Mouse (Mus musculus) liver, embryonic 18 days (tissue): ENCODE measurements around the gene Palld. TPM values are rescaled to one million over a fixed set of nuclear protein-coding genes. Genes with fewer than 3 reads are reported as not detected.

ENCODE experiments used
- polyA plus RNA-seq: library from polyadenylated mRNA; depleted of rRNA; stranded (reverse); fragments of >200 nt; gene quantifications from 2 replicates; pipeline ENCODE4 v1.2.3, GENCODE M21; 2012; rRNA removed

Gene Palld
- polyA plus RNA-seq, result 5.0 and 5.4 TPM in 2 replicates

DNA sequence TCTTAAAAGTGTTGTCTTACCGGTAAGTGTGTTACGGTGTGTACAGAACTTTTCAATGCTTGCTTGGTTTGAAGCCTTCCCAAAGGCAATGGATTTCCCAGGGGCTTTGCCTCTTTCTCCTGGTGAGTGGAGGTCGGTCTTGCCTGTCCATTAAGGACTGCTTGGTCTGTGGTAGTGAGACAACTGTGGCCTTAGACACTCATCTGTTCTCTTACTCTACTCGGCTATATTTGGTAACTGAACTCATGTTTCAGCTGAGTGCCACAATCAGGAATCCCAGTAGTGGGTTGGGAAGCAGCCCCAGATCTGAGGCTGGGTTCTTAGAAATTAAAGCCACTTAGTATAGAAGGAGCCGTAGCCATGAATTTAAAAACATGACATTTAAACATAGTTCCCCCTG is at the start of gene Palld:
Gene Palld (minus strand): TSS at position 170 of the 400 bp plus-strand sequence.

DNA sequence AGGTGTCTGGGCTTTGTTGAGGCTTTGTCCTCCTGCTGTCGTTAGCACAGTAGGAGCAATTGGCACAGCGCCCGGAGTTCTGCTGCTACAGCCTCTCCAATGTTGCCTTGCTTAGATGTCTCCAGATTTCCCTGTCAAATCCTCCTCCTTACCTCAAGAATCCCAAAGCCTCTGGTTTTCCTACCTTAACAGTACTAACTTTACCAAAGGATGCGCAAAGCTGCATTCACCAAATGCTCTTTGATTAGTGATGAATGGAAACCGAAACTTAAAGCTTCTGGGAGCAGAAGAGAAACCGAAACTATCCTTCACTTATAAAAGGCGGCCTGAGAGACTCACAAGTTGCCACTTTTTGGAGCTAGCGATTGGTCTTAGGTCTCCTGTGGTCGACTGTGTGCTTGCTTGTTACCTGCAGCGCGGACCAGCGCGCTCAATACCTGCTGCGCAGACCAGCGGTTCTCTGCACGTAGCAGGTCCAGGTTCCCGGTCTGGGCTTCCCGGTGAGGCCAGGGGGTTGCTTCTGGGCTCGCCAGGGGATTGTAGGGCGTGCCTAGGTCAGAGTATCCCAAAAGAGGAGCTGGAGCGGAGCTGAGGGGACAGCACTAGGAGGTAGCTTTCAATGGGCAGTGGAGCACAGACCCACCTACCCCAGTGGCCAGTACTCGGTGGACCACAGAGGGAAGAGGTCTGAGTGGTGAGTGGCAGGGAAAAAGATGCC is 25.4 kb upstream of the Palld start, which contains the start of gene Ddx60:
Gene Ddx60 (plus strand): TSS at position 311 of the 718 bp plus-strand sequence.

DNA sequence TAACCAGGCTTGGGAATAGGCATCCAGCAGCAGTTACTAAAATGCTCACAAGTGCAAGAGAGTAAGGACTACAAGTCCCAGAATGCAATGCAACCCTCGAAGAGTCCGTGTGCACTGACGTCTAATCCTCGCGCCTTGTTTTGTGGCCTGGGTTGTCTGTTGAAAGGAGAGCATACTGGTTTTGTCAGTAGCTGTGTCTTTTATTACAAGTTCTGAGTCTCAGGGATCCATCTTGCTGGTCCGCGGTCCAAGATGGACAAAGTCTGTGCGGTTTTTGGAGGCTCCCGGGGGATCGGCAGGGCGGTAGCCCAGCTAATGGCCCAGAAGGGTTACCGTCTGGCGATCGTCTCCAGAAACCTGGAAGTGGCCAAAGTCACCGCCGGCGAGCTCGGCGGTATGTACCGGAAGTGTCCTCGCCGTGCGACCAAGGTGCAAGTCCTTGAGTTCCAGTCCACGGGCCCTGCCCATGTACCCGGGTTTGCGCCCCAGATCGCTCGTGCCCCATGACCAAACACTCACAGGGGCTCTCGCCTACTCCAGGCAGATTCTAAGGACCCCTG is 414.8 kb downstream of the Palld start, which contains the start of gene Cbr4:
Gene Cbr4 (plus strand): TSS at position 138 of the 560 bp plus-strand sequence.

Other genes with a start within 250 kb of the Palld start
- 1.4 and 1.5 TPM in 2 replicates for gene Ddx60, start 25.4 kb upstream of the Palld start, polyA plus RNA-seq
- 0.04 TPM in 1 of 2 replicates, not detected in the other for gene Anxa10, start 220.5 kb upstream of the Palld start, polyA plus RNA-seq